Mouse (Mus musculus) ovary, postnatal 10 days (tissue): ENCODE measurements around the gene Disc1.

ENCODE experiments used
- DNase-seq: peaks from one replicate; pipeline ENCODE4 v3.0.0; 2022; ENCODE audit warnings: low spot score

Disc1 gene

DNA sequence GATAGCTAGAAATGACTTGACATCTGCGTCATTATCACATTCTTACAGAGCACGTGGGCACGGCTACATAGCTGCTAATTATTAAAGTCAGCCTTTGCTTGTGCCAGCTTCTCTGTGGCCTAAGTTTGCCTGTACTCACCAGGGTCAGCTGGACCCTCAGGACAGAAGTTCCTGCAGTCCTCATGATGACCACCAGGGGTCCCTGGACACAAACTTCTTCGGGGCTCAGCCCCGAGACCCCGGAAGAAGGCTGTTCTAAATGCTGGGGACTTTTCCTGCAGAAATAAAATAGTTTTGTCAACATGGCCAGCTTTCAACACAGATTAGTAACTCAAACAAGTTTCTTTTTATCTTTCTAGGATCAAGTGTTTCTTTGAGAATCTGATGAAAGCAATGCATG, 74.3 kb downstream of the Disc1 start:
- DNase-seq = no peak

DNA sequence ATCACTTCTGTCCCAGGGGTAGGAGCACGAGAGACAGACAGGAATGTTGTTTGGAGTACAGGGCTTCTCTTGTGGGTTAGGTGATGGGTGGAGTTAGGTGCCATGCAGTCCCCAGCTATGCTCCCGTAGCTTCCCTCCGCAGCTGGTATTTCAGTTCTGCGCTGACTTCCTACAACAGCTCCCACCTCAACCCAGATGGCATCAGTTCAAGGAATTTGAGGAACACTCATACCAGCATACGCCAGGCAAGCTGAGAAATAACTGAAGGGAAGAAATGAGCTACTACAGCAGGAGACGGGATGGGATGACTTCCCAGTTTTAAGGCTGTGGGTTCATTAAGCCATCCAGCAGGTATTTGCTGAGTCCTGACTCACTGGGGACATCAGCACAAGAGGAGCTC, 76.8 kb downstream of the Disc1 start:
- DNase-seq = no peak

DNA sequence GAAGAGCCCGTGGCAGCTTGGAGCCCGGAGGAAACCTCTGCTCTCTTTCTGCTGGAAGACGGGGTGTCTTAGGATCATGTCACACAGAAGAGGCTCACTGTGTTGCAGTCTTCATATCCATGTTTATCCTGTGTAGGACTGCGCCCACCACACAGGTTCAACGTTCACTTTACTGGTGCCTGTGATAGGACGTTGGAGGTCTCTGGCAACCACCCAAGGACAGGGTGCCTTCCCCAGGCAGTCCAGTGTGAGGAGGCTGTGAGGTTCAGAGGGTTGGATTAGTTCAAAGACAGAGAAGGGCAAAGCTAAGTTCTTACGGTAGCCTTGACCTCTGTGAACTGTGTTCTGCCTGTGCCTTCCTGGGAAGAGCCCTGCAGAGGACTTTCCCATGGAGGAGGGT, 77.3 kb downstream of the Disc1 start:
- DNase-seq = no peak

- peak; percentile 10 for DNase-seq
These were observed 79.7 kb downstream of the Disc1 start for GRCm38 (mm10) chr8:125133685-125134114.

DNA sequence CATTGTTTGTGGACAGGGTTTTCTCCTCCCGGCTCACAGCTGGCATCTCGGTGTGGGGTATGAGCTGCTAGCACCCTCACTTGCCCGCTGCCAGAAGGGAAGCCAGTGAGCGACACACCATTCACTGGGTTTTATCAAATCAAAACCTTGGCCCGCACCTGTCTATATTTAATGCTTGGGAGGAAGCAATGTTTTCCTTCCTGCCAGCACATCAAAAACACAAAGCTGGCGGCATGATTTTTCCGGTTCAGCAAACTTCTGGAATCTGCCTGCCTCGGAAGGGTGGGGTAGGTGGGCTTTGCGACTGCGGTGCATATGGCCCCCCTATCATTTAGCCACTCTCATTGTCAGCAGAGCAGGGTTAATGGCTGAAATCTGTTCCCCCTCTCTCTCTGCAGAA, 80.9 kb downstream of the Disc1 start:
- DNase-seq = no peak

GRCm38 (mm10) chr8:125139689-125140150, 85.7 kb downstream of the Disc1 start:
- DNase-seq = no peak

DNA sequence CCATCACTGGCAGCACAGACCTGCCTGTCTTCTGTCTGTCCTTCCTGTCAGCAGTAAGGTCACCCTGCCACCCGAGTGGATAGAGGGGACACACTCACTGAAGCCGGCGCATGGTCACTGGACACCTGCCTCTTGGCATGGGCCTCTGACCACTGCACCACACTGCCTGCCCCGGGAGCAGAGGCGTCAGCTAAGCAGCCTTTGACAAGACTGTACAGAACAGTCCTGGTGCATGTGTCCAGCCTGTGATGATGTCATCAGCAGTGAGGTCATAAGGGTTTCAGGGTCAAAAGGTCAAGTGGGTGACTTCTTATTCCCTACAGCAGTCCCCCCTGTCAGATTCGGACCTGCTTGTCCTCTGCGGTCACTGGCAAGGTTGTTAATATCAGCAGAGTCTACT, 87.0 kb downstream of the Disc1 start:
- no peak for DNase-seq

DNA sequence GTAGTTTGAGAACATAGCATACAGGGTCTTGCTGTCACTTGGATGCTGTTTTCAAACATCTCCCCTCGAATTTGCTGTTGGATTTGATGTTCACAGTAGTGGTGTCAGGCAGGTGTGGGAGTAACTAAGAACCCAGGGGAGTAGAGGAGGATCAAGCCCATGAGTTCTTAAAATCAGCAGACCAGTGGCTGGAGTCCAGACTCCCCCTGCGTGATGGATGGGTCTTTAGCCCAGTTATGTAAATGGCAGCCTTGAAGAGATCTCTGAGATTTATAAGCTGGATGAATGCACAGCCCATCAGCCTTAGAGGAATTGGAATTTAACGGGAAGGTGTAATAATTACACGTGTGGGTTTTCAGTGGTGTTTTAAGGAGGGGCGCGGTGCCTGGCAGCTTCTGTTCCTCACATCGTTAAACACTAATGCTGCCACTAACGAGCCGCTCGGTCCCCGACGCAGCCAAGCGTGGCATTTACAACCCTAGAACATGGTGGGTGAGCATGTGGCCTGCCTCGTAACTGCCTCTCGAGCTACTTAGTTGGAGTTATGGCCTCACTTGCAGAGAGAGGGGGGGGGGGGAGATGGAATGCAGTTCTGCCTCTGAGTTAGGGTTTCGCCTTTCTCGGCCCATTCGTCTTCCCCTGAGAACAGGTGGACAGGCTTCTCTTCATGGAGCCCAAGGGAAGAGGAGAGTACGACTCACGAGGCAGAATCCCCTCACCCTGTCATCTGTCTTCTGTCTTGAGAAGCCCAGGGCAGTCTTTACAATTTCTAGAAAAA, 103.1 kb downstream of the Disc1 start:
- no peak for DNase-seq

DNA sequence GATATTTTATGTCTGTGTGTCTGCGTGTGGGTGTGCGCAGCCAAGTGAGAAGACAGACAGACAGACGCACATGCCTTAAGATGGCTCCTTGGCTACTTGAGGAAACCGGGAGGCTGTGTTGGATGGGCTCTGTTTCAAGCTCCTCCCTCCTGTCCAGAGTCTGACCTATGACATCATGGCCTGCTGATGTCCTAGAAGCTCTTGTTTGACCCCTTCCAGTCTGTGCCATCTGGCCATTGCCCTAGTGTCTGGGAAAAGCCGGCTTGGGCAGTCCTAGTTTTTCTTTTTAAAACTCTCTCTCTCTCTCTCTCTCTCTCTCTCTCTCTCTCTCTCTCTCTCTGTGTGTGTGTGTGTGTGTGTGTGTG, 103.6 kb downstream of the Disc1 start:
- no peak for DNase-seq

- no peak for DNase-seq
These were observed 105.4 kb downstream of the Disc1 start for GRCm38 (mm10) chr8:125159387-125159786.

DNA sequence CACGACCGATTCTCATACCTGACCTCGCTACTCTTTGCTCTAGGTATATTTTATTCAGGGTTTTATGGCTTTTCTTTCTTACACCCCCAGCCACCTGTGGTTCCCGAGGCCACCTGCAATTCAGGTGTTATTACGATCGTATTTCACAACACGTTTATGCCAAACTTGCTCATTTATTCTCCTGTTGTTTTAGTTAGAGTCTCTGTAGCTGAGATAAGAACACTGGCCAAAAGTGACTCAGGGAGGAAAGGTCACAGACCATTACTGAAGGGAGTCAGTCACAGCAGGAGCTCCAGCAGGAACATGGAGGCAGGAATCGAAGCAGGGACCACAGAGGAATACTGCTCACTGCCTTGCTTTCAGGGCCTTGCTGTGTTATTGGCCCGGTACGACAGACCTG, 109.5 kb downstream of the Disc1 start:
- DNase-seq = no peak

GRCm38 (mm10) chr8:125163906-125164305, 109.9 kb downstream of the Disc1 start:
- DNase-seq = no peak

- no peak for DNase-seq
These were observed 111.8 kb downstream of the Disc1 start for GRCm38 (mm10) chr8:125165505-125166446.

- DNase-seq = no peak
These were observed 112.5 kb downstream of the Disc1 start for GRCm38 (mm10) chr8:125166545-125166944.

DNA sequence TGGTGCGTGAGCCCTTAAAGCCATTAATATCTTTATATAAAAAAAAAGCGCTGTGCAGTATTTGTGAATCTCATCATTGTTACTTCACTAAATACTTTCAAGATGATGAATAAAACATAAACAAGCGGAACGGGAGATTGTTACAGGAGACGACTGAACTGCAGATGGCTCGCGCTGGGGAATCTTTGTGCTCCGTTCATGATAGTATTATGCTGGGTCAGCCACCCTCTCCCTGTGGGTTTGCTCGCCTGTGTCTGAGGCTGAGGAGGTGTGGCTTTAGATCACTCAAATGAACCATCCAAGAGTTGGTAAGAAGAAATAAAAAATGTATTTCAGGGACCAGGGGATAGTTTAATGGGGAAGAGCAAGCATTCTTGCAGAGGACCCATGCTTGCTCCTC, 113.0 kb downstream of the Disc1 start:
- no peak for DNase-seq

- DNase-seq = no peak
These were observed 115.6 kb downstream of the Disc1 start for GRCm38 (mm10) chr8:125169628-125170027.

DNA sequence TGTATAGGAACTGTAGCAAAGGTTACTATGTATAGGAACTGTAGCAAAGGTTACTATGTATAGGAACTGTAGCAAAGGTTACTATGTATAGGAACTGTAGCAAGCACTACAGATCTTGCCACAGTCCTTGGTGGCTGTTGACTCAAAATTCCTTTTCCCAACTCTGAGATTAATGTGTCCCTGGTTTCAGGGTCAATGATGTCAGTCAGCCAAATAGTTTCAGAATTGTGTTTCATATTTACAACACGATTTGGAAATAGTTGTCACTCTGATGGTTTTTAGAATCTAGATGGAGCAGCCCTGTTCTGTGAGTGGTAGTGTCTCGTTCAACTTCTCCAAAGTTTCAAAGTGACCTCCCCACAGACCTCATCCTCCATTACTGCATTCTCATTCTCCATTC, 117.5 kb downstream of the Disc1 start:
- DNase-seq = no peak

- peak; percentile 28 for DNase-seq
These were observed 120.2 kb downstream of the Disc1 start for GRCm38 (mm10) chr8:125174237-125174636.

DNA sequence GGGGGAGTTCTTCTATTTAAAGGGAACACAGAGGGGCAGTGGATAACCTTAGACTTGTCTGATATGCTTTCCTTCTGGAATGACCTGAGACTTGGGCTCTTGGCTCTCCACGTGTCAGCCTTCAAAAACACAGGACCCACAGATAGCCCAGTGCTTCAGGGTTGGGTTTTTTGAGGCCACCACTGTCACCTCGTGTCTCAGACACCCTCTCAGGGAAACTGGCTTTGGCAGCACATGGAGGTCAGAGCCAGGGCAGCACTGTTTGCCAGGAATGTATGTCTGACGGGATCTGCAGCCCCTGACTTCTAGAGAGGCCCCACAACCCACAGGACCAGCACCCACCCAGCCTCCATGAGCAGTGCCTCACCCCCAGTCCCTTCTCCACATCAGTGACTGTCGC, 120.9 kb downstream of the Disc1 start:
- no peak for DNase-seq

GRCm38 (mm10) chr8:125175661-125176060, 121.7 kb downstream of the Disc1 start:
- no peak for DNase-seq

DNA sequence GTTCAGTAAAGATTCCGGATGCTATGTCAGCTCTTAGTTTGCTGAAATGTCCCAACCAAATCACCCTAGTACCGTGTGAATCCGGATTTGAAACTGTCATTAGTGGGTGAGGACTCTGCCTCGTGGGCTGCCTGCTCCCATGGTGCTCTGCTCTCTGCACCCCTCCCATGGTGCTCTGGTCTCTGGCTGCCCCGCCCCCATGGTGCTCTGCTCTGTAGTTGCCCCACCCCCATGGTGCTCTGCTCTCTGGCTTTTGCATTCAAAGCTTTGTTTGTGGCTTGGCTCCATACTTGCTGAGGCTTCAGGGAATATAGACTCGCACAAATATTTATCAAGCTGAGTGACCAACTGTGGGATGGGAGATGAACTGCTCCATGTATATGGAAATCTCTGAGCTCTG, 123.1 kb downstream of the Disc1 start:
- no peak for DNase-seq

GRCm38 (mm10) chr8:125177958-125178357, 124.0 kb downstream of the Disc1 start:
- DNase-seq = no peak
